Mouse (Mus musculus): Measurements from ENCODE around the gene Gm20671.
A peak's percentile ranks its signal among the peaks of the same experiment; 100 is the strongest.

DNA sequence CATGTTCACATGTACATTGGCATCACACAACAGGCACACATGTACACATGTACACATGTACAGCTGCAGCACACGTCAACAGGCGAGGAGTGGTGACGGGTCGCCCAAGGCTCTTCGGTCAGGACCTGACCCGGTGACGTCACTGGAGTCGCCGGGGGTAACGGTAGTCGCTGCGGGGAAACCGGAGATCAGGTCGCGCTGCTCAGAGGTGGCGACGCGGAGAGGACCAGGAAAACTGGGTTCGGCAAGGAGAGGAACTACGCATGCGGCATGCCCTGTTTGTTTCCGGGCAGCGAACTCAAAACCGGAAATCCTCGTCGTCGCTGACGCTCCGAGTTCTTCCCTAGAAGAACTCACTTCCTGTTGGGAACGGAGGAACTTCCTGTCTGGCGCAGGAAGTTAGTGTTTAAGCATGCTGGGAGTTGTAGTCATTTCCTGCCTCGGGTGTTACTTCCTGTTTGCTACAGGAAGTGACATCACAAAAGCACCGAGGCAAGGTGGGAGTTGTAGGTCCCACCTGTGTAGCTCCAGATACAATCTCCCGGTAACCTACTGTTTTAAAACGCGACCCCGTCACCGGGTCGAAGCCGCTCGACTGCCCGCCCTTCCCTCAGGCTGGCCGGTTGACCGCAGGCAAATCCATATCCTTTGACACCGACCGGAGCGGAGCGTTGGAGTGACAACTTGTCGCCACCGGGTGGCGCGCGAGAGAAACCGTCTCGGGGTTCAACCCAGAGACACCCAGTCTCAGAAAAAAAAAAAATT lies 113.0 kb downstream of the Gm20671 start:
- TF ChIP-seq POLR2A (IDR thresholded peaks at IDR 0.05; ENCODE audit: borderline replicate concordance, control insufficient read depth, low read depth, low read length) (peak; percentile 71), CTCF (IDR thresholded peaks at IDR 0.05; ENCODE audit: control insufficient read depth, insufficient read depth, low read length) (peak; percentile 68)
